Mouse (Mus musculus) heart, adult 2 months (tissue): ENCODE data around the gene Abcc1. TPM values are rescaled to one million over a fixed set of nuclear protein-coding genes. Genes with fewer than 3 reads are reported as not detected.

ENCODE experiments used
- DNase-seq, 2 experiments: peaks; one replicate each; pipeline ENCODE4 v3.0.0; 2021
- H3K27ac ChIP-seq: fragments of 200-600 bp; 2 replicates; pipeline ENCODE4 v1.8.1; 2022
- H3K27me3 ChIP-seq: fragments of 200-500 bp; 2 replicates; pipeline ENCODE4 v1.6.1; 2012; ENCODE audit warnings: mild to moderate bottlenecking, low read length, inconsistent platforms, mixed read lengths; ENCODE audit not compliant: control insufficient read depth, insufficient read depth
- H3K36me3 ChIP-seq: fragments of 200-500 bp; 2 replicates; pipeline ENCODE4 v1.6.1; 2012; ENCODE audit warnings: low read length, inconsistent platforms; ENCODE audit not compliant: control insufficient read depth, insufficient read depth
- H3K4me1 ChIP-seq: fragments of 200-500 bp; 2 replicates; pipeline ENCODE4 v1.6.1; 2011; ENCODE audit warnings: low read length; ENCODE audit not compliant: control insufficient read depth, insufficient read depth
- H3K4me3 ChIP-seq: fragments of 200-600 bp; 2 replicates; pipeline ENCODE4 v1.8.1; 2022
- H3K79me2 ChIP-seq: fragments of 200-500 bp; replicated peaks from 2 replicates; pipeline ENCODE4 v1.6.1; 2012; ENCODE audit warnings: mild to moderate bottlenecking, inconsistent platforms, low read length, moderate library complexity, mixed read lengths; ENCODE audit not compliant: control insufficient read depth, insufficient read depth
- H3K9ac ChIP-seq: fragments of 200-500 bp; 2 replicates; pipeline ENCODE4 v1.6.1; 2012; ENCODE audit warnings: low read depth, mild to moderate bottlenecking, control low read depth, inconsistent platforms, low read length, mixed read lengths
- CTCF ChIP-seq: fragments of 200-600 bp; IDR thresholded peaks from 2 replicates; pipeline ENCODE4 v1.8.1; 2022; ENCODE audit warnings: antibody characterized with exemption, mild to moderate bottlenecking, moderate library complexity
- EP300 ChIP-seq: fragments of 200-500 bp; IDR thresholded peaks from 2 replicates; pipeline ENCODE4 v1.6.1; 2011; ENCODE audit warnings: low read depth, low read length, control low read depth; ENCODE audit not compliant: insufficient read depth
- POLR2A ChIP-seq: fragments of 200-500 bp; IDR thresholded peaks from 2 replicates; pipeline ENCODE4 v1.6.1; 2011; ENCODE audit warnings: mild to moderate bottlenecking, low read depth, low read length, control low read depth; ENCODE audit not compliant: insufficient read depth
- WGBS: fragments of 180-500 bp; shearing (Covaris S2); methylation state at CpG from one replicate; pipeline ENCODE4 v1.1.7; 2018; 5-methylcytosine and 5-hydroxymethylcytosine counted together
- intact Hi-C: fragments of 180-260 bp; cut with DNase I; formaldehyde crosslinking; loops from one replicate; pipeline ENCODE4 v1.15.1; 2025
- polyA plus RNA-seq: library from polyadenylated mRNA; depleted of rRNA; stranded (reverse); fragments of >200 nt; gene quantifications from 2 replicates; pipeline ENCODE4 v1.2.3, GENCODE M21; 2012
- total RNA-seq, 2 experiments: library from RNA; stranded (reverse); gene quantifications; 2 replicates each; pipeline ENCODE4 v1.2.3; 2021

The Abcc1 gene
- total and polyA plus RNA-seq, 3 experiments, result 14.4 to 37.5 (median 21.4) TPM

GRCm38 (mm10) chr16:14438561-14438960 lies 77.2 kb downstream of the Abcc1 start:
- intact Hi-C loops, result no loop called here
- H3K36me3 ChIP-seq, result no peaks in the 10 kb centered on the region
- no peak overlapping the region for H3K9ac ChIP-seq
- 82% methylated on average over 7 of the region's 7 CpGs for WGBS
- peak in 1 of 2 experiments; percentile 7 for DNase-seq
- no peak overlapping the region for H3K4me3 ChIP-seq
- TF ChIP-seq CTCF, result no peak
- TF ChIP-seq EP300, result no peak
- no peak for TF ChIP-seq POLR2A
- H3K79me2 ChIP-seq, result no peaks in the 10 kb centered on the region
- H3K27me3 ChIP-seq, result no peaks in the 10 kb centered on the region
- no peaks in the 10 kb centered on the region for H3K4me1 ChIP-seq
- H3K27ac ChIP-seq, result no peak overlapping the region

GRCm38 (mm10) chr16:14439081-14439480 lies 77.7 kb downstream of the Abcc1 start:
- peak in 1 of 2 experiments; percentile 13 for DNase-seq
- H3K36me3 ChIP-seq, result no peaks in the 10 kb centered on the region
- WGBS, result 75% methylated on average over 6 of the region's 6 CpGs
- H3K4me1 ChIP-seq, result no peaks in the 10 kb centered on the region
- TF ChIP-seq POLR2A (no peak), CTCF (no peak), EP300 (no peak)
- no peak overlapping the region for H3K9ac ChIP-seq
- no peaks in the 10 kb centered on the region for H3K27me3 ChIP-seq
- no peaks in the 10 kb centered on the region for H3K79me2 ChIP-seq
- H3K4me3 ChIP-seq, result no peak overlapping the region
- no peak overlapping the region for H3K27ac ChIP-seq
- intact Hi-C loops, result no loop called here

GRCm38 (mm10) chr16:14439801-14440614 lies 78.7 kb downstream of the Abcc1 start:
- intact Hi-C loops, result loop anchor here (5.0 to 10.0 kb wide), 2 partner anchors 53 to 125 kb away; partner anchors contain the start of gene Fopnl
- Histone ChIP-seq H3K27ac (no peak overlapping the region), H3K79me2 (no peaks in the 10 kb centered on the region), H3K4me3 (no peak overlapping the region), H3K9ac (no peak overlapping the region), H3K36me3 (no peaks in the 10 kb centered on the region), H3K27me3 (no peaks in the 10 kb centered on the region), H3K4me1 (peaks cover 2% of the 10 kb centered on the region)
- TF ChIP-seq CTCF (no peak), EP300 (no peak), POLR2A (no peak)
- no peak for DNase-seq
- 91% methylated on average over 2 of the region's 2 CpGs for WGBS

GRCm38 (mm10) chr16:14444059-14444855 lies 82.9 kb downstream of the Abcc1 start:
- TF ChIP-seq EP300 (peak; percentile 66; the same call in 1 of the 2 replicates), CTCF (no peak), POLR2A (no peak)
- no peaks in the 10 kb centered on the region for H3K79me2 ChIP-seq
- intact Hi-C loops, result loop anchor here (2.0 to 10.0 kb wide), 3 partner anchors 57 to 205 kb away; partner anchors contain the start of gene Fopnl
- H3K4me3 ChIP-seq, result no peak overlapping the region
- H3K27ac ChIP-seq, result peak overlapping the region; percentile 72
- peaks cover 2% of the 10 kb centered on the region for H3K4me1 ChIP-seq
- no peaks in the 10 kb centered on the region for H3K36me3 ChIP-seq
- 53% methylated on average over 6 of the region's 6 CpGs for WGBS
- H3K9ac ChIP-seq, result no peak overlapping the region
- no peaks in the 10 kb centered on the region for H3K27me3 ChIP-seq
- peak in 1 of 2 experiments; percentile 58 for DNase-seq

- peak; percentile 30 to 39 for DNase-seq
- peak overlapping the region; percentile 72 for H3K27ac ChIP-seq
- no peak for TF ChIP-seq EP300
- TF ChIP-seq POLR2A, result no peak
- peak; percentile 66 for TF ChIP-seq CTCF
- no peaks in the 10 kb centered on the region for H3K27me3 ChIP-seq
- H3K79me2 ChIP-seq, result no peaks in the 10 kb centered on the region
- H3K4me1 ChIP-seq, result peaks cover 2% of the 10 kb centered on the region
- intact Hi-C loops, result loop anchor here (2.0 to 10.0 kb wide), 3 partner anchors 130 to 206 kb away; partner anchors contain the start of gene Fopnl
- H3K9ac ChIP-seq, result 0 out of 2 replicates have a peak overlapping the region, but pooled peaks have one; percentile 7
- no peak overlapping the region for H3K4me3 ChIP-seq
- WGBS, result 62% methylated on average over 6 of the region's 6 CpGs
- H3K36me3 ChIP-seq, result no peaks in the 10 kb centered on the region
These were observed 83.8 kb downstream of the Abcc1 start for GRCm38 (mm10) chr16:14445197-14445596.
